Mouse (Mus musculus) midbrain, postnatal 0 days (tissue): Measurements from ENCODE around the gene Lrrc37a. TPM values are rescaled to one million over a fixed set of nuclear protein-coding genes. Genes with fewer than 3 reads are reported as not detected.

ENCODE experiments used
- ATAC-seq: fragments of 200-750 bp; cut with Nextera tagmentation; 2 replicates; pipeline ENCODE4 v1.8.0; 2017; ENCODE audit warnings: moderate number of reproducible peaks, mild to moderate bottlenecking, moderate TSS enrichment, moderate library complexity; ENCODE audit not compliant: low FRiP score
- DNase-seq: peaks from one replicate; pipeline ENCODE4 v3.0.0-alpha.2; 2015; ENCODE audit warnings: low spot score
- H3K27ac ChIP-seq: fragments of 300-500 bp; sonication (generic); 2 replicates; pipeline ENCODE4 v1.5.1; 2014; ENCODE audit warnings: low read depth, mild to moderate bottlenecking, low read length, mixed read lengths
- H3K27me3 ChIP-seq: fragments of 300-500 bp; sonication (generic); 2 replicates; pipeline ENCODE4 v1.6.1; 2014; ENCODE audit warnings: low read length, control low read depth, mixed read lengths; ENCODE audit not compliant: insufficient read depth
- H3K36me3 ChIP-seq: fragments of 300-500 bp; sonication (generic); 2 replicates; pipeline ENCODE4 v1.6.1; 2014; ENCODE audit warnings: low read length, control low read depth, mixed read lengths; ENCODE audit not compliant: insufficient read depth
- H3K4me1 ChIP-seq: fragments of 300-500 bp; sonication (generic); 2 replicates; pipeline ENCODE4 v1.6.1; 2014; ENCODE audit warnings: mild to moderate bottlenecking, control low read depth, antibody characterized with exemption, low read length, mixed read lengths; ENCODE audit not compliant: insufficient read depth
- H3K4me2 ChIP-seq: fragments of 300-500 bp; sonication (generic); 2 replicates; pipeline ENCODE4 v1.6.1; 2014; ENCODE audit warnings: low read depth, mild to moderate bottlenecking, low read length, mixed read lengths; ENCODE audit not compliant: poor library complexity, severe bottlenecking
- H3K4me3 ChIP-seq: fragments of 300-500 bp; sonication (generic); 2 replicates; pipeline ENCODE4 v1.5.1; 2014; ENCODE audit warnings: low read depth, mild to moderate bottlenecking, low read length, moderate library complexity
- H3K9ac ChIP-seq: fragments of 300-500 bp; sonication (generic); replicated peaks from 2 replicates; pipeline ENCODE4 v1.6.1; 2014; ENCODE audit warnings: mild to moderate bottlenecking, low read length, moderate library complexity, mixed read lengths; ENCODE audit not compliant: poor library complexity, severe bottlenecking
- H3K9me3 ChIP-seq: fragments of 300-500 bp; sonication (generic); 2 replicates; pipeline ENCODE4 v1.6.1; 2016; ENCODE audit warnings: low read length, control low read depth
- CTCF ChIP-seq: IDR thresholded peaks from 2 replicates; pipeline ENCODE4 v1.5.1; 2016; ENCODE audit warnings: antibody characterized with exemption, mild to moderate bottlenecking
- WGBS: fragments of 180-500 bp; shearing (Covaris S2); extraction: QIAGEN DNeasy Blood & Tissue Kit; methylation state at CpG from one replicate; pipeline ENCODE4 v1.1.7; 2014; 5-methylcytosine and 5-hydroxymethylcytosine counted together
- polyA plus RNA-seq: library from polyadenylated mRNA; unstranded; fragments of >200 nt; fragmentation: Nextera tagmentation; extraction: Ambion mirVana; gene quantifications from 2 replicates; pipeline ENCODE4 v1.2.1, GENCODE M21; 2015
- total RNA-seq: library from RNA; depleted of rRNA; stranded (reverse); fragments of >200 nt; gene quantifications from 2 replicates; pipeline ENCODE4 v1.2.3, GENCODE M21; 2014

Gene Lrrc37a
- total and polyA plus RNA-seq, 2 experiments from 2014 or later, result not detected

DNA sequence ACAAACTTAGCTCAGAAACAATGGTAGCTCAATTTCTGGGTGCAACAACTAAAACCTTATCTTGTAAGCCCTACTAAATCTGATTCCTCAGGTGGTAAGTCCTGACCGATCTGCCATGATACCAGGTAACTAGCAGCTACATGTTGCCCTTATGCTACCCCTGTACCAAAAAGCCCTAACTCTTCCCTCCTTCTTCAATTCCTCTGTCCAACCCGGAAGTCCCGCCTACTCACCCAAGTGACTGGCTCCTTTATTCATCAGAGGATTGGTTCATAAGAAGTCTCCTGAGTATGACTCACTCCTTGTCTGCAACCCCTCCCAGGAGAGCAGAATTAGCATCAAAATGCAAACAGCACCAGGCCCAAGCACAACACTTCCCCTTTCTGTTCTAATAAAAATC is 60.7 kb downstream of the Lrrc37a start:
- DNase-seq (no peak), ATAC-seq (no peak)
- H3K4me3 ChIP-seq, result no peak overlapping the region
- no peak for TF ChIP-seq CTCF
- 96% methylated on average over 3 of the region's 3 CpGs for whole genome bisulfite sequencing
- no peak overlapping the region for H3K27ac ChIP-seq
- no peak overlapping the region for H3K4me2 ChIP-seq
- H3K27me3 ChIP-seq, result no peaks in the 10 kb centered on the region
- no peaks in the 10 kb centered on the region for H3K9me3 ChIP-seq
- H3K36me3 ChIP-seq, result no peaks in the 10 kb centered on the region
- no peaks in the 10 kb centered on the region for H3K4me1 ChIP-seq
- H3K9ac ChIP-seq, result no peak overlapping the region

DNA sequence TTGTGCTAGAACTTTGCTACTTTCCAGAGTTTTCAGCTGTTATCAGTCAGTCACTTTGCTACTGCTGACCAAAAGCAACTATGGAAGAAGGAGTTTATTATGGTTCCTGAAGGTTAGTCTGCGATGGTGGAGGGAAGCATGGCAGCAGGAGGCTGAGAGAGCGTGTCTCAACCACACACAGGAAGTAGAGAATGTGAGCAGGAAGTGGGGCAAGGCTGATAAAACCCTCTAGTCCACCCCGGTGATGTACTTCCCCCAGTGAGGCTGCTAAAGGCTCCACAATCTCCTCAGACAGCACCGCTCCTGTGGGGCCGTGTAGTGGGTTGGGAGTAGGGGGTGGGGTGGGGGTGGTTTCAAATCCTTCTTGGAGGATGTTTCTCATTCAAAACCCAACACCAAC is 68.1 kb downstream of the Lrrc37a start:
- no peak for DNase-seq
- Histone ChIP-seq H3K9ac (no peak overlapping the region), H3K4me3 (no peak overlapping the region), H3K9me3 (no peaks in the 10 kb centered on the region), H3K4me2 (no peak overlapping the region), H3K36me3 (no peaks in the 10 kb centered on the region), H3K27me3 (no peaks in the 10 kb centered on the region), H3K27ac (no peak overlapping the region), H3K4me1 (no peaks in the 10 kb centered on the region)
- no peak for TF ChIP-seq CTCF
- ATAC-seq, result no peak
- 89% methylated on average over 5 of the region's 5 CpGs for WGBS

DNA sequence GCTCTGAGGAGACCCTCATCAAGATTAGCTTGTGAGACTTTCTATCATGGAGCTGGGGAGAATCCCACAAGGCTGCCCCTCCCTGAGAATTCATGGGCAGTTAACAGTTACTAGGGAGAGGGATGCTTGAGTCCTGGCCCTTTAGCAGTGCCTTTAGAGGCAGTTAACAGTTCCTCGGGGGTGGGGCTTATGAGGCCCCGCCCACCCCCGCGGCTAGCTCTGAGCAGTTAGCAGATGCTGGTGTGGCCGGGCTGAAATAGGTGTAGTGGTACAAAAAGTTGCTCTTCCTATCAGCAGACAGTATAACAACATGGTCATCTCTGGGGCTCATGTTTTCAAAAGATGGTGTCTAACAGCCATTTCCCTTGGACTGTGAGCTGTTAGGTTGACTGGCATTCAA is 79.4 kb downstream of the Lrrc37a start:
- TF ChIP-seq CTCF, result no peak
- no peaks in the 10 kb centered on the region for H3K27me3 ChIP-seq
- ATAC-seq (no peak), DNase-seq (no peak)
- WGBS, result 45% methylated on average over 5 of the region's 5 CpGs
- no peaks in the 10 kb centered on the region for H3K36me3 ChIP-seq
- H3K27ac ChIP-seq, result no peak overlapping the region
- H3K4me2 ChIP-seq, result no peak overlapping the region
- no peaks in the 10 kb centered on the region for H3K9me3 ChIP-seq
- no peak overlapping the region for H3K9ac ChIP-seq
- no peak overlapping the region for H3K4me3 ChIP-seq
- no peaks in the 10 kb centered on the region for H3K4me1 ChIP-seq

DNA sequence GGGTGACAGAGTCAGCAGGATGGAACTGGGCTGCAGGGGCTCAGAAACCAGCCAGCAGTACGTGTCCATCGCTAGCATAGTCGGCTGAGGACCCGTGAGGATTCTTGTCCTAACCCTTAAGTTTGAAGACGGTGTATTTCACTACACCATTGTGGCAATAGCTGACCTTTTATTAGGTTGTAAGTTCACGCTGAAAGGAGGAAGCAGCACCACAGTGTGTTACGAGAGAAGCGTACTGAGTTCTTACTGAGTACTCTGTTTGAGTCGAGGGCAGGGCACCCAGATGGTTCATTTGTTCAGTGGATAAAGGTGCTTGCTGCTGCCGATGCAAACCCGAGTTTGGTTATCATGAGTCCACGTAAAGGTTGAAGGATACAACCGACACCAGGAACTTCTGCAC is 84.7 kb downstream of the Lrrc37a start:
- ATAC-seq (no peak), DNase-seq (no peak)
- no peak for TF ChIP-seq CTCF
- no peaks in the 10 kb centered on the region for H3K36me3 ChIP-seq
- H3K9ac ChIP-seq, result no peak overlapping the region
- H3K4me2 ChIP-seq, result no peak overlapping the region
- no peaks in the 10 kb centered on the region for H3K27me3 ChIP-seq
- no peak overlapping the region for H3K4me3 ChIP-seq
- H3K27ac ChIP-seq, result no peak overlapping the region
- H3K9me3 ChIP-seq, result no peaks in the 10 kb centered on the region
- no peaks in the 10 kb centered on the region for H3K4me1 ChIP-seq
- 92% methylated on average over 13 of the region's 13 CpGs for WGBS

DNA sequence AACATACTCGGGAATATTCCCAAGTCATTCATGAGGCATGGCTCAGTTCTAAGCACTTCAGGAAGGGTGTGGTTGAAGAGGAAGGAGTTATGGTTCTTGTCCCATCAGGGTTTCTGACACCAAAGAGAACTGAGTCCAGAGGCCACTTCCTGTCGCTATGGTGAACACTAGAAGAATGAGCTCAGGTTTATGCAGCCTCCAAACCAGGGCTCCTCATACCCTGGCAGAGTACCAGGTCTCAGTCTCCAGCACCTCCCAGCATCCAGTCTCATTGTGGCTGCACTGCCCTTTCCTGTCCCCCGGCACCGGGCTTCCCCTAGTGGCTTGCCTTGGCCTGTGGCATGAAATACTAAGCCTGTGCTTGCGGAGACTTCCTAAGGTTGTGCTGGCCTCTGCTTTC is 85.2 kb downstream of the Lrrc37a start:
- TF ChIP-seq CTCF, result no peak
- Histone ChIP-seq H3K27me3 (no peaks in the 10 kb centered on the region), H3K4me3 (no peak overlapping the region), H3K4me1 (no peaks in the 10 kb centered on the region), H3K4me2 (no peak overlapping the region), H3K36me3 (no peaks in the 10 kb centered on the region), H3K27ac (no peak overlapping the region), H3K9ac (no peak overlapping the region), H3K9me3 (no peaks in the 10 kb centered on the region)
- ATAC-seq, result no peak
- no peak for DNase-seq
- WGBS, result 74% methylated on average over 5 of the region's 5 CpGs

DNA sequence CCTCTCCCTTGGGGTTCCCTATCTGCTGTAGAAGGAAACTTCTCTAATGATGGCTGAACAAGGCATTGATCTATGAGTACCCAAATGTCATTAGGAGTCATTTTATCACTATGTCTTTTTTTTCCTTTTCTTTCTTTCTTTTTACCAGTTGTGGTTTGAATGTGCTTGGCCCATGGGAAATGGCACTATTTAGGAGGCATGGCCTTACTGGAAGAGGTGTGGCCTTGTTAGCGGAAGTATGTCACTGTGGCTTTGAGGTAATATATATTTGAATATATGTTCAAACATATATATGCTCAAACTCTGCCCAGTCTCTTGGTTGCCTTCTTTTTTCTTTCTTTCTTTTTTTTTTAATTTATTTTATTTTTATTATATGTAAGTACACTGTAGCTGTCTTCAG is 90.9 kb downstream of the Lrrc37a start:
- peak overlapping the region; percentile 84; the same call in 1 of the 2 replicates for H3K4me2 ChIP-seq
- H3K27ac ChIP-seq, result no peak overlapping the region
- TF ChIP-seq CTCF, result no peak
- H3K9me3 ChIP-seq, result no peaks in the 10 kb centered on the region
- no peaks in the 10 kb centered on the region for H3K27me3 ChIP-seq
- H3K4me1 ChIP-seq, result no peaks in the 10 kb centered on the region
- H3K36me3 ChIP-seq, result no peaks in the 10 kb centered on the region
- DNase-seq, result no peak
- ATAC-seq, result no peak
- no peak overlapping the region for H3K9ac ChIP-seq
- 94% methylated on average over 1 of the region's 1 CpGs for WGBS
- no peak overlapping the region for H3K4me3 ChIP-seq
